Mouse (Mus musculus) stomach, embryonic 16.5 days (tissue): Measurements from ENCODE around the gene Klhl18. TPM values are rescaled to one million over a fixed set of nuclear protein-coding genes. Genes with fewer than 3 reads are reported as not detected.
"Not testable (repeated sequence)": the region's sequence is repeated elsewhere in the genome, so short reads cannot be mapped to it uniquely, and the experiment has no call there.

ENCODE experiments used
- ATAC-seq: fragments of 200-750 bp; cut with Nextera tagmentation; 2 replicates; pipeline ENCODE4 v1.8.0; 2017; ENCODE audit warnings: moderate number of reproducible peaks, moderate TSS enrichment; ENCODE audit not compliant: insufficient read depth, low FRiP score
- H3K27ac ChIP-seq: fragments of 300-500 bp; sonication (generic); 2 replicates; pipeline ENCODE4 v1.5.1; 2014; ENCODE audit warnings: low read length
- H3K27me3 ChIP-seq: fragments of 300-500 bp; sonication (generic); 2 replicates; pipeline ENCODE4 v1.6.1; 2014; ENCODE audit warnings: low read length, control low read depth, mixed read lengths; ENCODE audit not compliant: control insufficient read depth, insufficient read depth
- H3K36me3 ChIP-seq: fragments of 300-500 bp; sonication (generic); 2 replicates; pipeline ENCODE4 v1.6.1; 2014; ENCODE audit warnings: low read length; ENCODE audit not compliant: control insufficient read depth, insufficient read depth
- H3K4me1 ChIP-seq: fragments of 300-500 bp; sonication (generic); 2 replicates; pipeline ENCODE4 v1.6.1; 2014; ENCODE audit warnings: low read length, control low read depth, mixed read lengths; ENCODE audit not compliant: control insufficient read depth, insufficient read depth
- H3K4me2 ChIP-seq: fragments of 300-500 bp; sonication (generic); 2 replicates; pipeline ENCODE4 v1.6.1; 2014; ENCODE audit warnings: low read depth, low read length, mixed read lengths
- H3K4me3 ChIP-seq: fragments of 300-500 bp; sonication (generic); replicated peaks from 2 replicates; pipeline ENCODE4 v1.5.1; 2014; ENCODE audit warnings: mild to moderate bottlenecking, low read length
- H3K9ac ChIP-seq: fragments of 300-500 bp; sonication (generic); 2 replicates; pipeline ENCODE4 v1.6.1; 2014; ENCODE audit warnings: low read length
- H3K9me3 ChIP-seq: fragments of 300-500 bp; sonication (generic); replicated peaks from 2 replicates; pipeline ENCODE4 v1.6.1; 2016; ENCODE audit warnings: low read length, control low read depth; ENCODE audit not compliant: control insufficient read depth
- WGBS: fragments of 180-500 bp; shearing (Covaris S2); extraction: QIAGEN DNeasy Blood & Tissue Kit; methylation state at CpG from one replicate; pipeline ENCODE4 v1.1.7; 2014; 5-methylcytosine and 5-hydroxymethylcytosine counted together
- polyA plus RNA-seq: library from polyadenylated mRNA; unstranded; fragments of >200 nt; fragmentation: Nextera tagmentation; extraction: Ambion mirVana; gene quantifications from 2 replicates; pipeline ENCODE4 v1.2.1, GENCODE M21; 2015

The Klhl18 gene
- polyA plus RNA-seq, 1 experiment from 2014 or later, result 10.2 TPM

DNA sequence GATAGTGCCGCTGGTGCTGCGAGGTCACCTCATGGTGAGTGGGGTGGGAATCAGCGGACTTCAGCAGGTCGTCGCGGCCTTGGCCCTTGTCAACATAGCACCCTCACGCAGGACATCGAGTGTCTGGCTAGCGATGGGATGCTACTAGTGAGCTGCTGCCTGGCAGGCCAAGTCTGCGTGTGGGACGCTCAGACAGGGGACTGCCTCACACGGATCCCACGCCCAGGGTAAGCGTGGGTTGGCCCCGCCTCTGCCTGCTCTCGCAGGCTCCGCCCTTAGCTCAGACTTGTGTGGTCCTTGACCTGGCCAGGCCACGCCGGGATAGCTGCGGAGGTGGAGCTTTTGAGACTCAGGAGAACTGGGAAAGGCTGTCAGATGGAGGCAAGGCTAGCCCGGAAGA, 95.8 kb downstream of the Klhl18 start:
- no peak overlapping the region for H3K4me2 ChIP-seq
- H3K27me3 ChIP-seq, result no peaks in the 10 kb centered on the region
- H3K27ac ChIP-seq, result no peak overlapping the region
- H3K9me3 ChIP-seq, result no peaks in the 10 kb centered on the region
- WGBS, result 26% methylated on average over 21 of the region's 21 CpGs
- H3K9ac ChIP-seq, result no peak overlapping the region
- H3K4me3 ChIP-seq, result no peak overlapping the region
- H3K4me1 ChIP-seq, result 0 out of 2 replicates have a peak, but pooled peaks cover 3% of the 10 kb centered on the region
- H3K36me3 ChIP-seq, result peaks cover 10% of the 10 kb centered on the region
- no peak; the same call in 1 of the 2 replicates for ATAC-seq

- Histone ChIP-seq H3K27ac (no peak overlapping the region), H3K4me3 (no peak overlapping the region), H3K9ac (no peak overlapping the region), H3K4me2 (no peak overlapping the region), H3K4me1 (0 out of 2 replicates have a peak, but pooled peaks cover 3% of the 10 kb centered on the region), H3K36me3 (0 out of 2 replicates have a peak, but pooled peaks cover 4% of the 10 kb centered on the region), H3K27me3 (no peaks in the 10 kb centered on the region), H3K9me3 (no peaks in the 10 kb centered on the region)
- ATAC-seq, result no peak
- WGBS, result 91% methylated on average over 8 of the region's 8 CpGs
These were observed 97.1 kb downstream of the Klhl18 start for GRCm38 (mm10) chr9:110379361-110379760.

GRCm38 (mm10) chr9:110377655-110378054, 98.8 kb downstream of the Klhl18 start:
- not testable (repeated sequence) for H3K9me3 ChIP-seq, H3K9ac ChIP-seq, H3K27ac ChIP-seq, H3K4me1 ChIP-seq, H3K4me2 ChIP-seq, H3K36me3 ChIP-seq, ATAC-seq, H3K27me3 ChIP-seq, H3K4me3 ChIP-seq
- 86% methylated on average over 15 of the region's 15 CpGs for WGBS

Other genes with a start within 250 kb of the Klhl18 start
- 3.4 and 3.8 TPM in 2 replicates for gene Cspg5, start 232.9 kb downstream of the Klhl18 start, polyA plus RNA-seq
- 17.5 and 18.4 TPM in 2 replicates for gene Elp6, start 171.5 kb downstream of the Klhl18 start, polyA plus RNA-seq
- gene Scap, start 143.4 kb downstream of the Klhl18 start, polyA plus RNA-seq, result 36.1 and 36.8 TPM in 2 replicates
- gene Ptpn23, start 68.5 kb downstream of the Klhl18 start, polyA plus RNA-seq, result 11.1 and 13.8 TPM in 2 replicates
- gene Ngp, start 56.9 kb downstream of the Klhl18 start, polyA plus RNA-seq, result 56.0 and 66.0 TPM in 2 replicates
- 0.99 and 2.3 TPM in 2 replicates for gene Kif9, start 264 bp upstream of the Klhl18 start, polyA plus RNA-seq
- gene Setd2, start 55.9 kb upstream of the Klhl18 start, polyA plus RNA-seq, result 27.0 and 29.0 TPM in 2 replicates
- 27.2 and 27.6 TPM in 2 replicates for gene Nradd, start 147.8 kb upstream of the Klhl18 start, polyA plus RNA-seq
- gene Nbeal2, start 177.5 kb upstream of the Klhl18 start, polyA plus RNA-seq, result 10.9 and 12.1 TPM in 2 replicates
- 148 and 153 TPM in 2 replicates for gene Ccdc12, start 179.8 kb upstream of the Klhl18 start, polyA plus RNA-seq